Mouse (Mus musculus) embryonic facial prominence, embryonic 11.5 days (tissue): ENCODE data around the gene Fam126b. TPM values are rescaled to one million over a fixed set of nuclear protein-coding genes. Genes with fewer than 3 reads are reported as not detected.
A peak's percentile ranks its signal among the peaks of the same experiment; 100 is the strongest.
"Not testable (repeated sequence)": the region's sequence is repeated elsewhere in the genome, so short reads cannot be mapped to it uniquely, and the experiment has no call there.

ENCODE experiments used
- ATAC-seq: fragments of 200-750 bp; cut with Nextera tagmentation; replicated peaks from 2 replicates; pipeline ENCODE4 v1.8.0; 2017; ENCODE audit warnings: low read depth; ENCODE audit not compliant: insufficient number of reproducible peaks, low FRiP score, low TSS enrichment
- DNase-seq: peaks from one replicate; pipeline ENCODE4 v3.0.0-alpha.2; 2015; ENCODE audit warnings: low spot score
- H3K27ac ChIP-seq: fragments of 300-500 bp; sonication (generic); replicated peaks from 2 replicates; pipeline ENCODE4 v1.5.1; 2014; ENCODE audit warnings: mild to moderate bottlenecking, low read depth, low read length, control low read depth
- H3K27me3 ChIP-seq: fragments of 300-500 bp; sonication (generic); 2 replicates; pipeline ENCODE4 v1.6.1; 2014; ENCODE audit warnings: mild to moderate bottlenecking, low read length, moderate library complexity, mixed read lengths; ENCODE audit not compliant: control insufficient read depth, insufficient read depth
- H3K36me3 ChIP-seq: fragments of 300-500 bp; sonication (generic); replicated peaks from 2 replicates; pipeline ENCODE4 v1.6.1; 2014; ENCODE audit warnings: low read depth, mild to moderate bottlenecking, low read length, moderate library complexity, mixed read lengths; ENCODE audit not compliant: control insufficient read depth, insufficient read depth
- H3K4me1 ChIP-seq: fragments of 300-500 bp; sonication (generic); 2 replicates; pipeline ENCODE4 v1.6.1; 2014; ENCODE audit warnings: low read length, mixed read lengths; ENCODE audit not compliant: control insufficient read depth, insufficient read depth
- H3K4me2 ChIP-seq: fragments of 300-500 bp; sonication (generic); 2 replicates; pipeline ENCODE4 v1.6.1; 2014; ENCODE audit warnings: low read depth, mild to moderate bottlenecking, control low read depth, low read length, moderate library complexity
- H3K4me3 ChIP-seq: fragments of 300-500 bp; sonication (generic); 2 replicates; pipeline ENCODE4 v1.5.1; 2014; ENCODE audit warnings: low read depth, low read length, control low read depth
- H3K9ac ChIP-seq: fragments of 300-500 bp; sonication (generic); replicated peaks from 2 replicates; pipeline ENCODE4 v1.6.1; 2014; ENCODE audit warnings: mild to moderate bottlenecking, control low read depth, low read length
- H3K9me3 ChIP-seq: fragments of 300-500 bp; sonication (generic); replicated peaks from 2 replicates; pipeline ENCODE4 v1.6.1; 2016; ENCODE audit warnings: mild to moderate bottlenecking, low read length, inconsistent platforms, mixed read lengths; ENCODE audit not compliant: control insufficient read depth
- WGBS: fragments of 180-500 bp; shearing (Covaris S2); extraction: QIAGEN DNeasy Blood & Tissue Kit; methylation state at CpG from one replicate; pipeline ENCODE4 v1.1.7; 2014; 5-methylcytosine and 5-hydroxymethylcytosine counted together
- polyA plus RNA-seq: library from polyadenylated mRNA; unstranded; fragments of >200 nt; fragmentation: Nextera tagmentation; extraction: Ambion mirVana; gene quantifications from 2 replicates; pipeline ENCODE4 v1.2.1, GENCODE M21; 2014

Gene Fam126b
- 6.1 and 6.3 TPM in 2 replicates for polyA plus RNA-seq

DNA sequence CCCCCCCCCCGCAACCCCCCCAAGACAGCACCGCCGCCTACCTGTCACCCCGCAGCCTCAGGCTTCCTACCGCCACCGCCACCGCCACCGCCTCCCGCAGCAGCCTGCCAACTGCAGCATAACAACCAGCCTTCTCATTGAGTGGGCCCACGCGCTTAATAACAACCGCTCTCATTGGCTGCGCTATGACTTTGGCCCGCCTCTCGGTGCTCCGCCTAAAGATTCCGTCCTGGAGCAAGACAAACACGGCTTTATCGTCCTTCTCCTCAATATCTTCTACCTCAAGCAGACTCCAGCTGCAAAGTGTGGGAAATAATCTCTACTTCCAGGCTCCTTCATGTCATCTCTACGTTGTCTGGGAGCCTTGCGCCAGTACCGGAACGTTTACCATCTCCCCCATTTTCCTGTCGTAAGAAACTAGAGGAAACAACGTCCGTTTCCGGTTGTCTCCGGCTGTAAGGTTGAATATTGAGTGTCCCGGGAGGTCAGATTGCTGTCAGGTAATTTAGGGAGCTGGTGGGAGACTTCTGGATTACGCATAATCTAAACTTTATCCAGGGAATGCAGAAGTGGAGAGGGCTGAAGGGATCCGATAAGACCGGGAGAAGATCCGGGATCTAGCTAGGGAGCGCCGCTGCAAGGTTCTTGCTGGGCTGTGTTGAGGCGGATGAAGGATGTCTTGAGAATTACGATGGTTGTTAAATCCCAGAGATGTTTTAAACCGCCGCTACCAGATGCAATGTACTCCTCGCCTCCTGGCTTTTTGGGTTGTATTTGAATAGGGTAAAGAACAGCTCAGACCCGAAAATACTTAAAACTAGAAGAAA is at the start of gene Fam126b, which contains the start of gene Ndufb3:
Gene Fam126b, minus strand, starts transcription at position 153 of the 827 bp plus-strand sequence.
Gene Ndufb3, plus strand, starts transcription at position 214 of the 827 bp plus-strand sequence.
- peak within 1 kb of the TSS; percentile 82 for H3K4me3 ChIP-seq
- H3K9ac ChIP-seq: peak within 1 kb of the TSS; percentile 78
- no peaks in the 10 kb centered on the region for H3K27me3 ChIP-seq
- H3K9me3 ChIP-seq: no peaks in the 10 kb centered on the region
- H3K4me1 ChIP-seq: no peaks in the 10 kb centered on the region
- H3K27ac ChIP-seq: peak within 1 kb of the TSS; percentile 3; the same call in 1 of the 2 replicates
- H3K36me3 ChIP-seq: no peaks in the 10 kb centered on the region
- under 1% methylated on average over 41 of the region's 41 CpGs for WGBS
- peak within 1 kb of the TSS; percentile 78 for H3K4me2 ChIP-seq
- DNase-seq (peak; percentile 90), ATAC-seq (peak; percentile 95)

DNA sequence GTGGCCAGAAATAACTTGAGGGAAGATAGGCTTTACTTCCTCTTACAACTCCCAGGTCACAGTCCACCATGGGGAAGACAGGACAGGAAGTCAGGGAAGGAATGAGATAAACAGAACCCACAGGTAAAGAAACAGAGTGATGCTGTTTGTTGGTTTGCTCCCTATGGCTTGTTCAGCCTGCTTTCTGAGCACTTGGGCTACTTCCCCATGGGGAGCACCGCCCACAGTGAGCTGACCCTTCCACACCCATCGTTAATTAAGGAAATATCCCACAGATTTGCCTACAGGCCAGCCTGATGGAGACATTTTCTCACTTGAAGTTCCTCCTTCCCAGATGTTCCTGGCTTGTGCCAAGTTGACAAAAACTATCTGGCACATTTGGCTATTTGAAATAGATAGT is 42.7 kb upstream of the Fam126b start:
- H3K9ac ChIP-seq, H3K4me2 ChIP-seq, DNase-seq, H3K4me3 ChIP-seq, H3K36me3 ChIP-seq, H3K27ac ChIP-seq, H3K9me3 ChIP-seq, H3K4me1 ChIP-seq, ATAC-seq, H3K27me3 ChIP-seq: not testable (repeated sequence)
- WGBS: 70% methylated on average over 1 of the region's 2 CpGs

DNA sequence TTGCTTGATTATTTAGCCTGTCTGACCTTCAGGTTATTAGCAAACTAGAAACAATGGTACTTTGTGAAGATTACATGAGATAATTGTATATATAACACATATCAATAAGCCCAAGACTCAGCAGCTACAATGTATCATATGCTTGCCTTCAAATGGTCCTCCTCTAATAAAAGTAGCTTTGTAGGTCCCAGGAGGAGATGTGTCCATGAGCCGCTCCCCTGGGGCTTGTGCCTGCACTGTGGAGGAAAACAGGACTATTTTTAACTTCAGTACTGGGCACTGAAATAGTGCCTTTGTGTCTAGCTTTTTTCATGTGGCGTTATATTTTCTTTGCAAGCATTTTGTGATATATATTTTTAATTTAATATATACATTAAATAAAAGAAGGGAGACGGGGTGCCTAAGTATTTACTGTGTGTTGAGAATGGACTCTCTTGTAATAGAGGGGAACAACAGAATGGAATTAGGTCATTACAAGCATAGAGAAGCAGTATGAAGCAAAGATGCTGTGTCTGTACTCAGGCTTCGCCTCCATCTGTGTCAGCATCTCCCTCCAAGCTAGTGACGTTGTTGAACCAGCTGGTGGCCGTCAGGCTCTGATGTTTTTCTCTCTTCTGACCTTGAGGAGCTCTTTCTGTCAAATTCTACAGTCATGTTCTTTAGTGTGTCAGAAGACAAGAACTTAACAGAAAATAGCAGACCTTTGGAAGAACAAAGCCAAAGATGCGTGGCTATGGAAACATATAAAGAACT is 36.0 kb upstream of the Fam126b start:
- 61% methylated on average over 7 of the region's 7 CpGs for WGBS
- H3K9ac ChIP-seq: no peak overlapping the region
- ATAC-seq (no peak), DNase-seq (no peak)
- H3K9me3 ChIP-seq: no peaks in the 10 kb centered on the region; the same call in 1 of the 2 replicates
- no peak overlapping the region for H3K27ac ChIP-seq
- H3K36me3 ChIP-seq: no peaks in the 10 kb centered on the region
- H3K4me2 ChIP-seq: no peak overlapping the region
- H3K4me3 ChIP-seq: no peak overlapping the region
- no peaks in the 10 kb centered on the region for H3K27me3 ChIP-seq
- no peaks in the 10 kb centered on the region for H3K4me1 ChIP-seq

DNA sequence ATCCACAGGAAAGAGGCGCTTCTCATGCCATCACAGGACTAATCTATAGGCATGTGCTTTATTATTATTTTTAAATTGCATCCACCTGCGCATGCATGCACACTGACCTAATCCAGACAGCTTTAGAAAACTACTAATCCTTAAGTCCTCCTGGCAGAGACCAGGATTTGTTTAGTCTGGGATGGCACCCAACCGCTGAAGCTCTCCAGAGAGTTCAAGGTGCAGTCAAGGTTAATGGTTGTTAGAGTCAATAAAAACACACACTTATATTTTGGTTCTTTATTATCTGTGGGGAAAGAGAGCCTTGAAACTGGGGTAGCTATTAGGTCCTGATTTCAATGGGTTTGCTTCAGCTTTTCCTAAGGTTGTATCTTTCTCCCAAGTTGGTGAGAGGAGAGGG is 35.1 kb upstream of the Fam126b start:
- DNase-seq (no peak), ATAC-seq (no peak)
- Histone ChIP-seq H3K9me3 (no peaks in the 10 kb centered on the region; the same call in 1 of the 2 replicates), H3K4me1 (no peaks in the 10 kb centered on the region), H3K36me3 (no peaks in the 10 kb centered on the region), H3K27me3 (no peaks in the 10 kb centered on the region), H3K9ac (no peak overlapping the region), H3K4me2 (no peak overlapping the region), H3K4me3 (no peak overlapping the region), H3K27ac (no peak overlapping the region)
- 78% methylated on average over 3 of the region's 3 CpGs for WGBS

DNA sequence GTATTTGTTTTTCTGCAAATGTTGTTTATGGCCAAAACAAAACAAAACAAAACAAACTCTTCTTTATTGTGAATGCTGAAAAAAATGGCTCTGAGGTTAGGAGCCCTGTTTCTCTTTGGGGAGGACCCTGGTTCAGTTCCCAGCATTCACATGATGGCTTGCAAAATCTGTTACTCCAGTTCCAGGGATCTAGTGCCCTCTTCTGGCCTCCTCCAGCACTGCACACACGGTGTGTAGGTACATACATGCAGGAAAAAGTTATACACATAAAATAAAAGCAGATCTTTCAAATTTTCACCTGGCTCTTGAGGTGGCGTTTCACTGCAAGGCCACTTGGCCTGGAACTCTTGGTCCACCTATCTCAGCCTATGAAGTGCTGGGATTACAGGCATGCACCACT is 32.6 kb upstream of the Fam126b start:
- Histone ChIP-seq H3K9ac (no peak overlapping the region), H3K9me3 (no peaks in the 10 kb centered on the region; the same call in 1 of the 2 replicates), H3K36me3 (no peaks in the 10 kb centered on the region), H3K4me3 (no peak overlapping the region), H3K4me1 (no peaks in the 10 kb centered on the region), H3K27ac (no peak overlapping the region), H3K4me2 (no peak overlapping the region), H3K27me3 (no peaks in the 10 kb centered on the region)
- WGBS: 91% methylated on average over 2 of the region's 2 CpGs
- no peak for ATAC-seq
- DNase-seq: no peak

DNA sequence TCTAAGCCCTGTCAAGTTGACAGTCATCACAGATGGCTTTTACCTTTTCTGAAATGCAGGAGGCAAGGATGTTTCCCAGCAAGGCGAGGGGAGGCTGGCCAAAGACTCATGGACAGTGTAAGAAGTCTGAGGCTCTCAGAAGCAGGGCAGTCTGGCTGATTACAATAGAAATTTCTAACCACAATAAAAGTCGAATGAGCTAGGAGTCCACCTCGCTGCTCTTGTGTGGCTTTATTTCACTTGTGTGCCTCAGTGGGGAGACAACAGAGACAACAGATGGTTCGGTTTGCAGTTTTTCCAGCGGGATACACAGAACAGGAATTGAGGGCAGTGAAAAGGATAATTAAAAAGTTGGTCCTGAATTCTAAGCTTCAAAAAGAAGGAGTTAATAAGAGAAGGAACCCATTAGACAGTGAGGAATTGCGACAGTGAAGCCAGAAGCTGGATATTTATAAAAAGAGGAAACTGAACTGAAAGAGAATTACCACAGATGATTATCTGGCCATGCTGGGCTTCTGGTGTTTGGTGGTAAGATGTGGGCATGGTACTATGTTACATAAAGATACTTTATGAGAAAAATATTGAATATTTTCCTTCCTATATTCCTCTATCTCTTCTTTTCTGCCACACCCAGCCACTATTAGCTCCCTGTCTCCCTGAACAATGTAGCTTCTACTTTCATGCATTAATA is 32.0 kb upstream of the Fam126b start:
- DNase-seq: no peak
- WGBS: 78% methylated on average over 6 of the region's 6 CpGs

DNA sequence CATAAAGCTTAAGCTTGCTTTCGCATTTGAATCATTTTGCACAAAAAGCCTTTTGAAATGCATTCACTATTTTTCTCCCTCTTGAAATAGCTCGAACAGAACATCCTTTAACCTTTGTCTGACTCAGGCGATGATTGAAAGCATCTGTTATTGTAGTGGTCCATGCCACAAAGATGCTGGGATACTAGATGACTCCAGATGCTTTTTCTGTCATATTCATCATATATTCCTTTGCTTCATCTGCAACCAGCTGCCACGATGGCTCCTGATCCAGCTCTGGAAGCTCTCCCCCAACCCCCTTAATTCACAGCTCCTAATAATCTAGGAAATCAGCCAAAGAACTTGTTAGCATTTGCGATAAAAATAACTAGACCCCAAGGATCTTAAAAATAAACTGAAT is 31.0 kb upstream of the Fam126b start:
- no peaks in the 10 kb centered on the region for H3K4me1 ChIP-seq
- H3K4me3 ChIP-seq: no peak overlapping the region
- H3K9me3 ChIP-seq: no peaks in the 10 kb centered on the region; the same call in 1 of the 2 replicates
- ATAC-seq (no peak), DNase-seq (no peak)
- H3K27ac ChIP-seq: no peak overlapping the region
- no peak overlapping the region for H3K9ac ChIP-seq
- 71% methylated on average over 5 of the region's 5 CpGs for WGBS
- H3K4me2 ChIP-seq: no peak overlapping the region
- no peaks in the 10 kb centered on the region for H3K36me3 ChIP-seq
- no peaks in the 10 kb centered on the region for H3K27me3 ChIP-seq

More for the DNA sequence above, 32.0 kb upstream of the Fam126b start:
- no peak overlapping the region for H3K4me3 ChIP-seq
- no peaks in the 10 kb centered on the region for H3K27me3 ChIP-seq
- no peaks in the 10 kb centered on the region for H3K36me3 ChIP-seq
- no peak overlapping the region for H3K9ac ChIP-seq
- no peak overlapping the region for H3K27ac ChIP-seq
- no peaks in the 10 kb centered on the region; the same call in 1 of the 2 replicates for H3K9me3 ChIP-seq
- no peak overlapping the region for H3K4me2 ChIP-seq
- no peak for ATAC-seq
- no peaks in the 10 kb centered on the region for H3K4me1 ChIP-seq
